Mouse (Mus musculus) NIH3T3 (cell line): ENCODE results near the gene Ick.
"Not testable (repeated sequence)": the region's sequence is repeated elsewhere in the genome, so short reads cannot be mapped to it uniquely, and the experiment has no call there.

Experiments used
- DNase-seq: peaks from one replicate; pipeline ENCODE4 v3.0.0-alpha.2; 2012; ENCODE audit warnings: low read depth

Ick gene

GRCm38 (mm10) chr9:78148149-78148548 lies 39.2 kb downstream of the Ick start:
- no peak for DNase-seq

GRCm38 (mm10) chr9:78149770-78150169 lies 40.8 kb downstream of the Ick start:
- not testable (repeated sequence) for DNase-seq

GRCm38 (mm10) chr9:78154211-78154977 lies 45.4 kb downstream of the Ick start:
- no peak for DNase-seq

- no peak for DNase-seq
Measured at GRCm38 (mm10) chr9:78157221-78157620, 48.2 kb downstream of the Ick start.

GRCm38 (mm10) chr9:78163291-78163690 lies 54.3 kb downstream of the Ick start:
- DNase-seq: no peak

GRCm38 (mm10) chr9:78164741-78165140 lies 55.7 kb downstream of the Ick start:
- no peak for DNase-seq

GRCm38 (mm10) chr9:78165454-78165853 lies 56.5 kb downstream of the Ick start:
- DNase-seq: no peak

DNA sequence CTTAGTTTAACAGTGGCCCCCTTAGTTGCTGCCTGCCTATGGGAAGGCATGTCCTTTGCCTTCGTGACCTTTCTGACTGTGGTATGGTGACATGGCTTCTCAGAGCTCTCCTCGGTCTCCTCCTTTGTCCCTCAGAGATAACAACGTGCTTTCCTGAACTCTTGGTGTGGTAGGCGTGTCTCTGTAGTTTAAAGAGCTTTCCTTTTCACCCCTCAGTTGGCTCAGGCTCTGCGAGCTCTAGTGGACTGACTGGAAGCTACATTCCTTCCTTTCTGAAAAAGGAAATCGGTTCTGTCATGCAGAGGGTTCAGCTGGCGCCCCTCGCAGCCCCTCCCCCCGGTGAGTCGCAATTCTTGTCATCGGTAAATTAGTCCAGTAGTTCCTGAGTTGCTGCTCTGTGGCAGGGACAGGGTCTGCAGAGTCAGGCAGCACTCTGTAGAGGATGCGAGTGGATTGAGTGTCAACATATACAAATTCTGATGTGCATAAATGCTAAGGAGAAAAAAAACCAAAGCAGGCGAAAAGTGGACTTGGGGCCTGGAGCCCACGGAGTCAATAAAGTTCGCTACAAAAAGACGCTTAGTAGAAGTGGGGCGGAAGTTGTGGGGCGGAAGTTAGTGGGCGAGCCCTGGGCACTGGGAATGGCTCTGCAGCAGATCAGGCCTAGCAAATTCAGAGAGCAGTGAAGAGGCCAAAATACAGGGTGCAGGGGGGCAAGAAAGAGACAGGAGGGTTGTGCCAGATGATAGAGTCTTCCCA lies 57.9 kb downstream of the Ick start:
- DNase-seq: no peak

DNA sequence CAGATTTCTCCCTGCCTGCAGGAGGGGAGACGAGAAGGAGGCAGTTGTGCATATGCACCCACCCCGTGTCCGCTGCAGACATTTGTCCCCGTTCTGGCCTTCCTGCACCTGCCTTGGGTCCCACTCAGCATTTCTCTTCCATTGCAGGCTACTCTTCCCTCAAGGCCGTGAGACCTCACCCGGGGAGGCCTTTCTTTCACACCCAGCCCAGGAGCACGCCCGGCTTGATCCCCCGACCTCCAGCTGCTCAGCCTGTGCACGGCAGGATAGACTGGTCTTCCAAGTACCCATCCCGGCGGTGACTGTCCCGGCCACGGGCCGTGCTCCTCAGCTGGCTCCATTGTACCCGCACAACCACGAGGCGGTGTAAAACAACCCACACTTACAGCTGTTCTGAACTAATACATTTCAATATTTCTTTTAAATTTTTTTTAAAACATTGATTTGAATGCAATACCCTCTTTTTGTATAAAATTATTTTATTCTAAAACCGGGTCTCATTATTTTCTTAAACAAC lies 58.5 kb downstream of the Ick start:
- DNase-seq: no peak

GRCm38 (mm10) chr9:78168864-78169263 lies 59.9 kb downstream of the Ick start:
- DNase-seq: peak; percentile 20

GRCm38 (mm10) chr9:78174016-78174415 lies 65.0 kb downstream of the Ick start:
- DNase-seq: no peak

- not testable (repeated sequence) for DNase-seq
Measured at GRCm38 (mm10) chr9:78174925-78175276, 65.9 kb downstream of the Ick start.

DNA sequence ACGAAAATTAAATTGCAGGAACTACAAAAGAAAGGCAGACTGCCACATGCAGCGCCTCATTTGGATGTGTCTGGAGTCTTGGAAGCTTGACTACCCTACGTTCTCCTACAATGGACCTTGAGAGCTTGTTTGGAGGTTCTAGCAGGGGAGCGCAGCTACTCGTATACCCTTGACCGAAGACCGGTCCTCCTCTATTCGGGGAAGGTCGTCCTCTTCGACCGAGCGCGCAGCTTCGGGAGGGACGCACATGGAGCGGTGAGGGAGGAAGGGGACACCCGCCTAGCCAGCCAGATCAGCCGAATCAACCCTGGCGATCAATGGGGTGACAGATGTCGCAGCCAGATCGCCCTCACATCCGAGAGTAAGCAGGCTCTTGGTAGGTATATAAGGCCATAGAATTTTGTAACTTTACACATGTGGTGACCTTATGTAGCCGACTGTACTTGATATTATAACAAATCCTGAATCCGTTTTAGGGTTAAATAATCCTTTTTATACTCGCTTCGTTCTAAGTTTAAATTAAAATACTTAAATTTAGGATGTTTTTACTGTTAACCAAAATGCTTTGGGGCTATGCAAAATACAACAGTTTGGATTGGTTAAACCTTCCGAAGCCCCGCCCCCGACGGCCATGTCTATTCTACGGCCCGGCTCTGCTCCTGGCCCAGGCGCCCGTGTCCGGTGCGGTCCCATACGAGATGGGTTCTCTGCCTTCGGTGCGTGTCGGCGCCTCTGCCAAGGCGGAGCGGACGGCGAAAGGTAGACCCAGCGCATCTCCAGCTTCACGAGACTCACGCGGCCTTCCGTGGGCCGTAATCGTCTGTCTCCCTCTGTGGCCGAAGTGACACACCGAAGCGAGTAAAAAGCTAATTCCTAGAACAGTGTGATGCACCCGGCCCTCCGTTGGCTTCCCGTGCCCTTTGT lies 66.5 kb downstream of the Ick start:
- DNase-seq: peak; percentile 96

GRCm38 (mm10) chr9:78176201-78176727 lies 67.3 kb downstream of the Ick start:
- peak; percentile 86 for DNase-seq

DNA sequence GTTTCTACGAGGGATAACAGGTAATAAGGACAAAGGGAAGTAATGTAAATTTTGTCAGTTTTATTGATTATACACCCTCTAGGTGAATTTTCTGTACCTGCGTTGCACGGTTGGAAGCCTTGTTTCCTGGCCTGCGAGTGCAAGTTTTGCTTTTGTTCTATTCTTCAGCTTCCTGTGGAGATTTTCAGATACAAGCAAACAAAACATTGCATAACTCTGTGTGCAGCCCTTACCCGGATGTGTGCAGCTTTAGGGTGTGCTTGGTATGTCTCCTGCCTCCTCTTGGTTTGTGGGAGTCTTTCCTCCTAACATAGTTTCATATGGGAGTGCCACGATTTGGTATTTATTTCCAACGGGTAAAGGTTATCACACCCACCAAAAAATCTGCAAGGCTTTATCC lies 67.8 kb downstream of the Ick start:
- DNase-seq: peak; percentile 55

- DNase-seq: no peak
Measured at GRCm38 (mm10) chr9:78178197-78178596, 69.2 kb downstream of the Ick start.

DNA sequence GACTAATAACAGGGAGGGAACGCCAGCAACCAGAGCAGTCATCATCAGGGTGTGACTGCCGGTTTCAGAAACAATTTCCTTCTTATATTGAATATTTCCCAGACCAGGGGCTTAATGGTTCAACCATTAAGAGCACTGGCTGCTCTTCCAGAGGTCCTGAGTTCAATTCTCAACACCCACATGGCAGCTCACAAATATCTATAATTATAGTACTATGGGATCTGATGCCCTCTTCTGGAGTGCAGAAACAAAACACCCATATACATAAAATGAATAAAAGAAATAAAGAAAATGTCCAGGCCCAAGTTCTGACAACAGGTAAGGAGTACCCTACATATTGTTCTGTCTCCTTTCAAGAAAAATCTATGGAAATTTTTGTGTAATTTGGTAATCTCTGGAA lies 70.1 kb downstream of the Ick start:
- DNase-seq: no peak

GRCm38 (mm10) chr9:78182474-78182873 lies 73.5 kb downstream of the Ick start, which contains the start of gene Gsta4:
Gsta4 (plus strand) TSS chr9:78182774.
- DNase-seq: not testable (repeated sequence)

- DNase-seq: peak; percentile 77
Measured at GRCm38 (mm10) chr9:78185686-78186085, 76.7 kb downstream of the Ick start.

- DNase-seq: no peak
Measured at GRCm38 (mm10) chr9:78188910-78189309, 79.9 kb downstream of the Ick start.
